15 mouse cellular contexts compared by ENCODE assay signal in genomic region chr9:82955267-82955666, GRCm38 (mm10). TPM values are rescaled to one million over a fixed set of nuclear protein-coding genes. Genes with fewer than 3 reads are reported as not detected.
DNase-seq lines count a peak whose midpoint lies in the region; ATAC-seq and TF ChIP-seq lines count a peak whose summit lies in the region.
"Had no signal": no experiment of that assay in that cellular context is flagged by ENCODE, and none has a peak within 500 bp of the region (broad histone marks: within the 10 kb centered on the region; RNA-seq: fewer than 3 reads in every experiment).

No protein-coding gene starts in this region.

- H3K9ac ChIP-seq in embryonic facial prominence, embryonic 11.5 days (replicated peaks; ENCODE audit: low read length), result no peak overlapping the region
- no peak overlapping the region for H3K9ac ChIP-seq in kidney, postnatal 0 days (ENCODE audit: low read depth, low read length)
- H3K9ac ChIP-seq: midbrain, embryonic 12.5 days; neural tube, embryonic 12.5 days had no signal

- no peak overlapping the region for H3K27ac ChIP-seq in embryonic facial prominence, embryonic 11.5 days (replicated peaks; ENCODE audit: low read depth, low read length)
- no peak overlapping the region for H3K27ac ChIP-seq in embryonic facial prominence, embryonic 10.5 days (replicated peaks)
- H3K27ac ChIP-seq in kidney, postnatal 0 days, result no peak overlapping the region
- H3K27ac ChIP-seq: midbrain, embryonic 12.5 days; neural tube, embryonic 12.5 days had no signal

- peaks cover 3% of the 10 kb centered on the region; the same call in 1 of the 2 replicates for H3K36me3 ChIP-seq in embryonic facial prominence, embryonic 11.5 days (replicated peaks; ENCODE audit: control insufficient read depth, insufficient read depth, low read depth, low read length)
- H3K36me3 ChIP-seq in embryonic facial prominence, embryonic 10.5 days (replicated peaks), result peaks cover 89% of the 10 kb centered on the region
- peaks cover 16% of the 10 kb centered on the region; the same call in 1 of the 2 replicates for H3K36me3 ChIP-seq in kidney, postnatal 0 days (ENCODE audit: insufficient read depth, low read length)

- no peak for ATAC-seq in embryonic facial prominence, embryonic 11.5 days (replicated peaks; ENCODE audit: insufficient number of reproducible peaks, low FRiP score, low TSS enrichment, low read depth)
- ATAC-seq in kidney, postnatal 0 days (replicated peaks; ENCODE audit: low FRiP score, low read depth), result no peak

- H3K4me1 ChIP-seq in embryonic facial prominence, embryonic 11.5 days (ENCODE audit: control insufficient read depth, insufficient read depth, low read length), result no peaks in the 10 kb centered on the region
- H3K4me1 ChIP-seq in embryonic facial prominence, embryonic 10.5 days, result no peaks in the 10 kb centered on the region
- H3K4me1 ChIP-seq in kidney, postnatal 0 days (replicated peaks; ENCODE audit: insufficient read depth, low read length), result no peaks in the 10 kb centered on the region
- H3K4me1 ChIP-seq: neural tube, embryonic 12.5 days had no signal

- H3K27me3 ChIP-seq in embryonic facial prominence, embryonic 11.5 days (ENCODE audit: control insufficient read depth, insufficient read depth, low read length), result no peaks in the 10 kb centered on the region
- H3K27me3 ChIP-seq in embryonic facial prominence, embryonic 10.5 days (replicated peaks; ENCODE audit: low read depth, poor library complexity, severe bottlenecking), result no peaks in the 10 kb centered on the region
- no peaks in the 10 kb centered on the region for H3K27me3 ChIP-seq in kidney, postnatal 0 days (ENCODE audit: insufficient read depth, low read length)
- H3K27me3 ChIP-seq: midbrain, embryonic 12.5 days; neural tube, embryonic 12.5 days had no signal

- WGBS in embryonic facial prominence, embryonic 11.5 days, result 68% methylated on average over 4 of the region's 4 CpGs
- 70% methylated on average over 4 of the region's 4 CpGs for WGBS in embryonic facial prominence, embryonic 10.5 days
- WGBS in kidney, postnatal 0 days, result 66% methylated on average over 4 of the region's 4 CpGs

- no peak overlapping the region for H3K4me3 ChIP-seq in embryonic facial prominence, embryonic 11.5 days (ENCODE audit: low read depth, low read length)
- H3K4me3 ChIP-seq in embryonic facial prominence, embryonic 10.5 days, result no peak overlapping the region
- H3K4me3 ChIP-seq in kidney, postnatal 0 days (replicated peaks; ENCODE audit: low read depth, low read length), result no peak overlapping the region
- H3K4me3 ChIP-seq: erythroblast, embryonic 14.5 days; midbrain, embryonic 12.5 days; neural tube, embryonic 12.5 days had no signal

- peak; percentile 58 for DNase-seq in embryonic facial prominence, embryonic 11.5 days (ENCODE audit: low spot score)
- no peak for DNase-seq in embryonic facial prominence, embryonic 10.5 days (ENCODE audit: low spot score)
- peak; percentile 70 for DNase-seq in kidney, postnatal 0 days (ENCODE audit: low spot score)
- no peak for DNase-seq in kidney, postnatal 25 days
- DNase-seq in 3T3-L1 (ENCODE audit: low read depth, low spot score), result peak; percentile 42
- peak; percentile 21 for DNase-seq in embryo, embryonic 10.5 days (ENCODE audit: low spot score)
- DNase-seq in cerebellum, adult 8-10 months, result no peak
- DNase-seq in thymus, postnatal 25 days, result no peak
- DNase-seq: adrenal gland, adult 2 months; cerebellum, postnatal 14 days; kidney, adult 18-20 months; left cerebral cortex, postnatal 4 days had no signal

- no peak overlapping the region for H3K4me2 ChIP-seq in embryonic facial prominence, embryonic 11.5 days (ENCODE audit: low read depth, low read length)
- no peak overlapping the region for H3K4me2 ChIP-seq in kidney, postnatal 0 days (ENCODE audit: low read length)
- H3K4me2 ChIP-seq: midbrain, embryonic 12.5 days; neural tube, embryonic 12.5 days had no signal

- TF ChIP-seq CTCF in kidney, postnatal 0 days (IDR thresholded peaks at IDR 0.05; ENCODE audit: low read depth), result peak; percentile 65

- no peaks in the 10 kb centered on the region for H3K9me3 ChIP-seq in embryonic facial prominence, embryonic 11.5 days (replicated peaks; ENCODE audit: control insufficient read depth, low read length)
- H3K9me3 ChIP-seq in embryonic facial prominence, embryonic 10.5 days, result no peaks in the 10 kb centered on the region
- H3K9me3 ChIP-seq in kidney, postnatal 0 days (replicated peaks; ENCODE audit: low read length), result no peaks in the 10 kb centered on the region
- H3K9me3 ChIP-seq: midbrain, embryonic 12.5 days; neural tube, embryonic 12.5 days had no signal

RNA-seq across cellular contexts. Expression of gene Phip, which starts 20.0 kb away (rescaled TPM):
- polyA plus RNA-seq in embryonic facial prominence, embryonic 11.5 days (2014; fragmentation: Nextera tagmentation; extraction: Ambion mirVana), result 127 and 135 TPM in 2 replicates
- polyA plus RNA-seq in embryonic facial prominence, embryonic 10.5 days (2016; fragmentation: Nextera tagmentation; extraction: Ambion mirVana), result 122 and 128 TPM in 2 replicates
- polyA plus RNA-seq in kidney, postnatal 0 days (2015; fragmentation: Nextera tagmentation; extraction: Ambion mirVana), result 49.6 and 54.4 TPM in 2 replicates

Comparison
In these comparisons a context has a peak if more than half of its experiments do, and no peak if none do; other contexts are left out.
1. DNase-seq: peak in embryonic facial prominence, embryonic 11.5 days (single experiment), kidney, postnatal 0 days (single experiment), 3T3-L1 (single experiment) and embryo, embryonic 10.5 days (single experiment); none in embryonic facial prominence, embryonic 10.5 days (single experiment), kidney, postnatal 25 days (0 of 2), cerebellum, adult 8-10 months (single experiment) and thymus, postnatal 25 days (single experiment).